Mouse (Mus musculus) lung, postnatal 0 days (tissue): Measurements from ENCODE around the gene Rims4.

Experiments
- CTCF ChIP-seq: IDR thresholded peaks from 2 replicates; pipeline ENCODE4 v1.5.1; 2016; ENCODE audit warnings: antibody characterized with exemption, mild to moderate bottlenecking
- EP300 ChIP-seq: IDR thresholded peaks from 2 replicates; pipeline ENCODE4 v1.6.1; 2016; ENCODE audit warnings: antibody characterized with exemption, mild to moderate bottlenecking, control low read depth

DNA sequence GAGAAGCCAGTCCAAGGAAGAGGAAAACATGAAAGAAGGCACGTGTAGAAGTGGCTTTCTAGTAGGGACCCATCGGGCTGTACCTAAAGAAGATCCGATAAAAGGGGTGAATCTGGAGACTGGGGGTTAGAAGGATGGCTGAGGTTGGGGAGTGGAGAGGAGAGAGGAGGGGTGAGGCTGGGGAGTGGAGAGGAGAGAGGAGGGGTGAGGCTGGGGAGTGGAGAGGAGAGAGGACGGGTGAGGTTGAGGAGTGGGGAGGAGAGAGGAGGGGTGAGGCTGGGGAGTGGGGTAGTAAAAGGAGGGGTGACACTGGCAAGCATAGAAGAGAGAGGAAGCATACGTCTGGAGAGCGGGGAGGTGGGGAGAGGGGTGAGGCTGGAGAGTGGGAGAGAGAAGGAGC is 61.2 kb downstream of the Rims4 start:
- TF ChIP-seq CTCF (no peak), EP300 (no peak)
